Comparison of ENCODE assay signal across 8 mouse cellular contexts in the genomic region with DNA sequence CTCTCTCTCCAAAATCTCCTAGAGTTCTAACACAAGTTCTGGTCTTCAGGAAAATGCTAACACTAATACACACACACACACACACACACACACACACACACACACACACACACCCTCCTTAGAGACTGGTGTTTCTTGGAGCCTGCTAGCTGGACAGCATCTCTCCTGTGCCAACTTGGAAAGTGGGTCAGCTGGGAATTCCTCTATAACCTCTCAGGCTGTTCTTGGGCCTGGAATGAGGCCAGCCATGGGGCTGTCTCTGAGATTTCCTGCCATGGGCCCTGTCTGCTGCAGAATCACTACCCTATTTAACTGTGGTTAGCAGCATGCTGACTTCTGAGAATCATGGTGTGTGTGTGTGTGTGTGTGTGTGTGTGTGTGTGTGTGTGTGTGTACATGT. TPM values are rescaled to one million over a fixed set of nuclear protein-coding genes. Genes with fewer than 3 reads are reported as not detected.
DNase-seq lines count a peak whose midpoint lies in the region; ATAC-seq and TF ChIP-seq lines count a peak whose summit lies in the region.

No protein-coding gene starts in this region.

- H3K9me3 ChIP-seq in hindbrain, postnatal 0 days (ENCODE audit: low read length): no peaks in the 10 kb centered on the region
- H3K9me3 ChIP-seq in hindbrain, embryonic 12.5 days (replicated peaks): no peaks in the 10 kb centered on the region
- H3K9me3 ChIP-seq in heart, embryonic 15.5 days (replicated peaks): no peaks in the 10 kb centered on the region

- H3K4me3 ChIP-seq in hindbrain, postnatal 0 days (ENCODE audit: low read length): no peak overlapping the region
- H3K4me3 ChIP-seq in hindbrain, embryonic 12.5 days: no peak overlapping the region
- H3K4me3 ChIP-seq in heart, embryonic 15.5 days: no peak overlapping the region

- H3K36me3 ChIP-seq in hindbrain, postnatal 0 days (ENCODE audit: insufficient read depth, low read length): no peaks in the 10 kb centered on the region
- no peaks in the 10 kb centered on the region for H3K36me3 ChIP-seq in hindbrain, embryonic 12.5 days
- H3K36me3 ChIP-seq in heart, embryonic 15.5 days: no peaks in the 10 kb centered on the region

- H3K9ac ChIP-seq in hindbrain, postnatal 0 days (replicated peaks; ENCODE audit: low read length): no peak overlapping the region
- no peak overlapping the region for H3K9ac ChIP-seq in hindbrain, embryonic 12.5 days
- H3K9ac ChIP-seq in heart, embryonic 15.5 days: no peak overlapping the region

- no peaks in the 10 kb centered on the region for H3K27me3 ChIP-seq in hindbrain, postnatal 0 days (ENCODE audit: insufficient read depth, low read length)
- no peaks in the 10 kb centered on the region for H3K27me3 ChIP-seq in hindbrain, embryonic 12.5 days
- H3K27me3 ChIP-seq in heart, embryonic 15.5 days: no peaks in the 10 kb centered on the region

- peak; percentile 86 for DNase-seq in hindbrain, postnatal 0 days (ENCODE audit: low spot score)
- DNase-seq in urinary bladder, postnatal 14 days (ENCODE audit: low spot score): peak; percentile 48
- DNase-seq in urinary bladder, postnatal 25 days (ENCODE audit: low spot score): no peak
- no peak for DNase-seq in thymus, postnatal 14 days
- DNase-seq in thymus, postnatal 10 days (ENCODE audit: low spot score in 2 of 2): no peak
- no peak for DNase-seq in thymus, postnatal 25 days

- no peak overlapping the region for H3K4me2 ChIP-seq in hindbrain, postnatal 0 days (ENCODE audit: low read depth, low read length)
- H3K4me2 ChIP-seq in hindbrain, embryonic 12.5 days (replicated peaks): no peak overlapping the region
- no peak overlapping the region for H3K4me2 ChIP-seq in heart, embryonic 15.5 days

- H3K27ac ChIP-seq in hindbrain, postnatal 0 days: peak overlapping the region; percentile 56; the same call in 1 of the 2 replicates
- no peak overlapping the region for H3K27ac ChIP-seq in hindbrain, embryonic 12.5 days
- H3K27ac ChIP-seq in heart, embryonic 15.5 days: peak overlapping the region; percentile 73

- ATAC-seq in hindbrain, postnatal 0 days: peak; percentile 65
- ATAC-seq in hindbrain, embryonic 12.5 days (ENCODE audit: low FRiP score): no peak
- ATAC-seq in heart, embryonic 15.5 days (replicated peaks; ENCODE audit: insufficient number of reproducible peaks, insufficient read depth, low FRiP score, low read depth): 0 out of 2 replicates have a peak, but pooled peaks have one; percentile 9

- H3K4me1 ChIP-seq in hindbrain, postnatal 0 days (ENCODE audit: insufficient read depth, low read length): no peaks in the 10 kb centered on the region
- 0 out of 2 replicates have a peak, but pooled peaks cover 5% of the 10 kb centered on the region for H3K4me1 ChIP-seq in hindbrain, embryonic 12.5 days
- H3K4me1 ChIP-seq in heart, embryonic 15.5 days (replicated peaks): peaks cover 49% of the 10 kb centered on the region

- TF ChIP-seq CTCF in hindbrain, postnatal 0 days (IDR thresholded peaks at IDR 0.05; ENCODE audit: low read depth): no peak

RNA-seq across cellular contexts. Expression of a gene that starts 40.3 kb away (rescaled TPM):
- 8.6 and 10.2 TPM in 2 replicates for total RNA-seq in hindbrain, postnatal 0 days (2014; rRNA removed)
- polyA plus RNA-seq in hindbrain, postnatal 0 days (2015; fragmentation: Nextera tagmentation; extraction: Ambion mirVana): 24.7 and 28.2 TPM in 2 replicates
- polyA plus RNA-seq in hindbrain, embryonic 12.5 days (2016; fragmentation: Nextera tagmentation; extraction: Ambion mirVana): 0.75 and 0.91 TPM in 2 replicates
- 0.87 and 1.1 TPM in 2 replicates for polyA plus RNA-seq in heart, embryonic 15.5 days (2015; fragmentation: Nextera tagmentation; extraction: Ambion mirVana)

RNA-seq across cellular contexts. Expression of a gene that starts 41.2 kb away (rescaled TPM):
- 25.3 and 26.6 TPM in 2 replicates for total RNA-seq in hindbrain, postnatal 0 days (2014; rRNA removed)
- 30.7 and 32.0 TPM in 2 replicates for polyA plus RNA-seq in hindbrain, postnatal 0 days (2015; fragmentation: Nextera tagmentation; extraction: Ambion mirVana)
- 5.2 and 5.6 TPM in 2 replicates for polyA plus RNA-seq in hindbrain, embryonic 12.5 days (2016; fragmentation: Nextera tagmentation; extraction: Ambion mirVana)
- polyA plus RNA-seq in heart, embryonic 15.5 days (2015; fragmentation: Nextera tagmentation; extraction: Ambion mirVana): 44.6 and 49.1 TPM in 2 replicates

RNA-seq across cellular contexts. Expression of a gene that starts 56.7 kb away (rescaled TPM):
- 29.0 and 41.7 TPM in 2 replicates for total RNA-seq in hindbrain, postnatal 0 days (2014; rRNA removed)
- polyA plus RNA-seq in hindbrain, postnatal 0 days (2015; fragmentation: Nextera tagmentation; extraction: Ambion mirVana): 32.4 and 32.9 TPM in 2 replicates
- 50.7 and 57.6 TPM in 2 replicates for polyA plus RNA-seq in hindbrain, embryonic 12.5 days (2016; fragmentation: Nextera tagmentation; extraction: Ambion mirVana)
- polyA plus RNA-seq in heart, embryonic 15.5 days (2015; fragmentation: Nextera tagmentation; extraction: Ambion mirVana): 28.7 and 39.4 TPM in 2 replicates

Comparison
In these comparisons a context has a peak if more than half of its experiments do, and no peak if none do; other contexts are left out.
1. DNase-seq: peak in hindbrain, postnatal 0 days (single experiment) and urinary bladder, postnatal 14 days (single experiment); none in urinary bladder, postnatal 25 days (single experiment), thymus, postnatal 14 days (single experiment), thymus, postnatal 10 days (0 of 2) and thymus, postnatal 25 days (single experiment).
2. RNA of a gene that starts 40.3 kb away (polyA plus RNA-seq): 24.7 to 28.2 TPM in hindbrain, postnatal 0 days; 0.87 to 1.1 TPM in heart, embryonic 15.5 days and 0.75 to 0.91 TPM in hindbrain, embryonic 12.5 days; every median in the first group is over 10 times any median in the second.